Mouse (Mus musculus): ENCODE results near the gene Ice1. TPM values are rescaled to one million over a fixed set of nuclear protein-coding genes. Genes with fewer than 3 reads are reported as not detected.

Gene Ice1
- polyA plus RNA-seq, 2 experiments, result 5.9 to 9.6 TPM

DNA sequence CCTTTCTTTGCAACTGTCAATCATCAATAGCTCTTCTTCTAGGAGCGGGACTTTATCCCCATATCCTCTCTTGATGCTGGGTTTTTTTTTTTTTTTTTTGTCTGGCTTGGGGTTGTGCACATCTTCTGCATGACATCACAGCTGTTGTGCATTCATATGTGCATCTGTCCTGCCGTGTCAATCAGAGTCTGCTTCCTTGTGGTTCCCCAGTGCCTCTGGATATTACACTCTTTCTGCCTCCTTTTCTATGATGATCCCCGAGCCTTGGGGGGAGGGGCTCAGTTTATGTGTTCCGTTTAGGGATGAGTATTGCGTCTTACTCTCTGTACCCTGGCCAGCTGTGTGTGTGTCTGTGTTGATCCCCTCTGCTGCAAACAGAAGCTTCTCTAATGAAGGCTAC is 84.0 kb downstream of the Ice1 start:
- Histone ChIP-seq H3K9me3 (ENCODE audit: control insufficient read depth, low read length) (no peaks in the 10 kb centered on the region), H3K4me1 (replicated peaks; ENCODE audit: control insufficient read depth in 2 of 2, insufficient read depth in 2 of 2, low read length in 1 of 2) (no peaks in the 10 kb centered on the region), H3K27me3 (ENCODE audit: control insufficient read depth, insufficient read depth, low read length) (no peaks in the 10 kb centered on the region), H3K4me3 (ENCODE audit: insufficient read depth in 1 of 2, low read depth in 2 of 2, low read length in 2 of 2) (no peak overlapping the region), H3K36me3 (replicated peaks; ENCODE audit: control insufficient read depth, insufficient read depth, low read depth) (no peaks in the 10 kb centered on the region), H3K9ac (replicated peaks) (no peak overlapping the region), H3K4me2 (ENCODE audit: low read depth) (no peak overlapping the region), H3K27ac (no peak overlapping the region)
- no peak for DNase-seq (ENCODE audit: low read depth in 3 of 3, low spot score in 3 of 3)
- TF ChIP-seq CTCF (IDR thresholded peaks at IDR 0.05; ENCODE audit: low read depth) (no peak), EP300 (IDR thresholded peaks at IDR 0.05; ENCODE audit: low read depth) (no peak)
- 52% methylated on average over 5 of the region's 5 CpGs for WGBS (ENCODE audit: insufficient replicate concordance)
- no peak for ATAC-seq (ENCODE audit: insufficient read depth)

DNA sequence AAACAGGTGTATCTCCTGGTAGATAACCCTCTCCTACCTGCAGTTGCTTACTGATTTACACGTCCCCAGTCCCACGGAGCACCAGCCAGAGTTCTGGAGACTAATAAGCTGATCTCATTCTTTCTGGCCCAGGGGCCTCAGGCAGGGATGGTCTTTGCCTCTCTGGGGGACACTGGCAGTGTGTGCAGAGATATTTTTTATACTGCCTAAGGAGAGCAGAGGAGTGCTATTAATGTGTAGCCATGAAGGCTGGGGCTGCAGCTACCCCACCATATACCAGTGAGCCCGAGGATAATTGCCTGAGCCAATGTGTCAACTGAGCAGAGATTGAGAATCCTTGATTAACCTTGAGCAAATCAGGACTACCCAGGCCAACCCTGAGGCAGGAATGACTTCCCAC is 90.0 kb downstream of the Ice1 start:
- Histone ChIP-seq H3K36me3 (replicated peaks; ENCODE audit: control insufficient read depth, insufficient read depth, low read depth) (no peaks in the 10 kb centered on the region), H3K9ac (replicated peaks) (no peak overlapping the region), H3K27me3 (ENCODE audit: control insufficient read depth, insufficient read depth, low read length) (no peaks in the 10 kb centered on the region), H3K9me3 (ENCODE audit: control insufficient read depth, low read length) (no peaks in the 10 kb centered on the region), H3K4me3 (ENCODE audit: insufficient read depth in 1 of 2, low read depth in 2 of 2, low read length in 2 of 2) (no peak overlapping the region), H3K27ac (no peak overlapping the region), H3K4me2 (ENCODE audit: low read depth) (no peak overlapping the region), H3K4me1 (replicated peaks; ENCODE audit: control insufficient read depth in 2 of 2, insufficient read depth in 2 of 2, low read length in 1 of 2) (no peaks in the 10 kb centered on the region)
- ATAC-seq (ENCODE audit: insufficient read depth), result no peak
- 40% methylated on average over 3 of the region's 3 CpGs for WGBS (ENCODE audit: insufficient replicate concordance)
- TF ChIP-seq CTCF (IDR thresholded peaks at IDR 0.05; ENCODE audit: low read depth) (no peak), EP300 (IDR thresholded peaks at IDR 0.05; ENCODE audit: low read depth) (no peak)
- no peak for DNase-seq (ENCODE audit: low read depth in 3 of 3, low spot score in 3 of 3)

DNA sequence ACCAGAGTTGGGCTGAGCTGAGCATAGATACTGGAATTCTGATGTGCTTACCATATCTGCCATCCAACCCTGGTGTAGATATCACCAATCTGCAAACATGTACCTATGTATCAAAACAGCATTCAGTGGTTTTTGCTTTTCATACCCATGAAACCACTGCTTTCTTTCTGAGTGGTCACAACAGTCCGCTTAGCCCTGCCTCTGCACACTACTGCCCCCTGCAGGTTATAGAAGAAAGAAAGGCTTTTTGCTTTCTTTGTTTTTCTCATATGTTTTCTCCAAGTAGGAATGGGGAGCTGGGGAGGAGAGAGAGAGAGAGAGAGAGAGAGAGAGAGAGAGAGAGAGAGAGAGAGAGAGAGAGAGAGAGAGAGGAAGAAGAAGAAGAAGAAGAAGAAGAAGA is 92.2 kb downstream of the Ice1 start:
- TF ChIP-seq EP300 (IDR thresholded peaks at IDR 0.05; ENCODE audit: low read depth), result no peak
- peak; percentile 56 for TF ChIP-seq CTCF (IDR thresholded peaks at IDR 0.05; ENCODE audit: low read depth)
- Histone ChIP-seq H3K4me1 (replicated peaks; ENCODE audit: control insufficient read depth in 2 of 2, insufficient read depth in 2 of 2, low read length in 1 of 2) (no peaks in the 10 kb centered on the region), H3K36me3 (replicated peaks; ENCODE audit: control insufficient read depth, insufficient read depth, low read depth) (no peaks in the 10 kb centered on the region), H3K27me3 (ENCODE audit: control insufficient read depth, insufficient read depth, low read length) (no peaks in the 10 kb centered on the region), H3K9ac (replicated peaks) (no peak overlapping the region), H3K27ac (no peak overlapping the region), H3K4me3 (ENCODE audit: insufficient read depth in 1 of 2, low read depth in 2 of 2, low read length in 2 of 2) (no peak overlapping the region), H3K9me3 (ENCODE audit: control insufficient read depth, low read length) (no peaks in the 10 kb centered on the region), H3K4me2 (ENCODE audit: low read depth) (no peak overlapping the region)
- 5% methylated on average over 1 of the region's 1 CpGs for WGBS (ENCODE audit: insufficient replicate concordance)
- DNase-seq (ENCODE audit: low read depth in 3 of 3, low spot score in 3 of 3) (no peak), ATAC-seq (ENCODE audit: insufficient read depth) (no peak)

DNA sequence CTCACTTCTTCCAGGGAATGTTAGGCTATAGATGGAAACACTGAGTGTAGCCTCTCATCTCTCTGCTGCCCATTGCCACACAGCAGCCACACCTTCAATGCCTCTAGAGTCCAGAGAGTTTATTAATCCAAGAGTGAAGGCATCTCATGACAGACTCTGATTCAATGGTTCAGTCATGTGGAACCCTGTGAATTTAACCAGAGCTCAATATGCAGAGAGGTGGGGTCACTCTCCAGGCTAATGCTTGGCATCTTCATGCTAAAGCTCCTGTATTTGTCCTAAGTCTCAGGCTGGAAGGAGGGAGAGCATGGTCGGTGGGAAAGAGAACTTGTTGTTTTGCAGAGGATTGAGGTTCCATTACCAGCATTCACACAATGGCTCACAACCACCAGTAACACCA is 97.6 kb downstream of the Ice1 start:
- Histone ChIP-seq H3K27me3 (ENCODE audit: control insufficient read depth, insufficient read depth, low read length) (no peaks in the 10 kb centered on the region), H3K4me1 (replicated peaks; ENCODE audit: control insufficient read depth in 2 of 2, insufficient read depth in 2 of 2, low read length in 1 of 2) (no peaks in the 10 kb centered on the region), H3K27ac (no peak overlapping the region), H3K4me2 (ENCODE audit: low read depth) (no peak overlapping the region), H3K36me3 (replicated peaks; ENCODE audit: control insufficient read depth, insufficient read depth, low read depth) (no peaks in the 10 kb centered on the region), H3K4me3 (ENCODE audit: insufficient read depth in 1 of 2, low read depth in 2 of 2, low read length in 2 of 2) (no peak overlapping the region), H3K9ac (replicated peaks) (no peak overlapping the region), H3K9me3 (ENCODE audit: control insufficient read depth, low read length) (no peaks in the 10 kb centered on the region)
- no peak for DNase-seq (ENCODE audit: low read depth in 3 of 3, low spot score in 3 of 3)
- TF ChIP-seq EP300 (IDR thresholded peaks at IDR 0.05; ENCODE audit: low read depth) (no peak), CTCF (IDR thresholded peaks at IDR 0.05; ENCODE audit: low read depth) (no peak)
- no peak for ATAC-seq (ENCODE audit: insufficient read depth)
- WGBS (ENCODE audit: insufficient replicate concordance), result 52% methylated on average over 1 of the region's 1 CpGs

- no peak overlapping the region for H3K4me2 ChIP-seq (ENCODE audit: low read depth)
- H3K4me3 ChIP-seq (ENCODE audit: insufficient read depth in 1 of 2, low read depth in 2 of 2, low read length in 2 of 2), result no peak overlapping the region
- H3K4me1 ChIP-seq (replicated peaks; ENCODE audit: control insufficient read depth in 2 of 2, insufficient read depth in 2 of 2, low read length in 1 of 2), result no peaks in the 10 kb centered on the region
- no peaks in the 10 kb centered on the region for H3K9me3 ChIP-seq (ENCODE audit: control insufficient read depth, low read length)
- 74% methylated on average over 5 of the region's 5 CpGs for WGBS (ENCODE audit: insufficient replicate concordance)
- no peaks in the 10 kb centered on the region for H3K36me3 ChIP-seq (replicated peaks; ENCODE audit: control insufficient read depth, insufficient read depth, low read depth)
- no peak for ATAC-seq (ENCODE audit: insufficient read depth)
- DNase-seq (ENCODE audit: low read depth in 3 of 3, low spot score in 3 of 3), result no peak
- no peaks in the 10 kb centered on the region for H3K27me3 ChIP-seq (ENCODE audit: control insufficient read depth, insufficient read depth, low read length)
- TF ChIP-seq EP300 (IDR thresholded peaks at IDR 0.05; ENCODE audit: low read depth) (no peak), CTCF (IDR thresholded peaks at IDR 0.05; ENCODE audit: low read depth) (no peak)
- no peak overlapping the region for H3K9ac ChIP-seq (replicated peaks)
- H3K27ac ChIP-seq, result no peak overlapping the region
Observed at GRCm38 (mm10) chr13:70533412-70533811, 104.0 kb downstream of the Ice1 start.

Measured in liver, embryonic 14.5 days (tissue).